Comparison of ENCODE assay signal across 12 mouse cellular contexts in the genomic region with DNA sequence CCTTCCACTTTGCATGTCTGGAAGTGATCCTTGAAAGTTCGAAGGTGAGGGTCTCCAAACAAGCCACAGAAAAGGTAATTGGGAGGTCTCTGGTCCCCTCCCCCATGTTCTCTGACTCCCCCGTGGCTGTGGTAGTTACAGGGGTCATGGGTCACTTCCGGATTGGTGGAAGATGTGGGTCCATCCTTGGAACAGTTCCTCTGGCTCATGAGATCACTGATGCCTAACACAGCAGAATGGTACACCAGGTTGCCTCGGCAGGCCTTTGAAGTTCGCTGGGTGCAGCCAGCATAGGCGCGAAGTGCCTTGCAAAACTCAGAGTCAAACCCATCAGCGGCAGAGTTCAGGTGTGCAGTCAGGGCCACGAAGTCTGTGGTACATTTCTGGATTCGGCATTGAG. TPM values are rescaled to one million over a fixed set of nuclear protein-coding genes. Genes with fewer than 3 reads are reported as not detected.
DNase-seq lines count a peak whose midpoint lies in the region; ATAC-seq and TF ChIP-seq lines count a peak whose summit lies in the region.
"Had no signal": no experiment of that assay in that cellular context is flagged by ENCODE, and none has a peak within 500 bp of the region (broad histone marks: within the 10 kb centered on the region; RNA-seq: fewer than 3 reads in every experiment).

No protein-coding gene starts in this region.

- H3K36me3 ChIP-seq in midbrain, embryonic 11.5 days (ENCODE audit: control insufficient read depth, insufficient read depth, low read length): peaks cover 6% of the 10 kb centered on the region; the same call in 1 of the 2 replicates
- no peaks in the 10 kb centered on the region for H3K36me3 ChIP-seq in midbrain, postnatal 0 days (ENCODE audit: insufficient read depth, low read length)
- H3K36me3 ChIP-seq in intestine, embryonic 16.5 days (ENCODE audit: control insufficient read depth, insufficient read depth, low read length): no peaks in the 10 kb centered on the region
- H3K36me3 ChIP-seq in stomach, embryonic 14.5 days (ENCODE audit: control insufficient read depth, insufficient read depth, low read length): peaks cover 29% of the 10 kb centered on the region

- no peak overlapping the region for H3K9ac ChIP-seq in midbrain, embryonic 11.5 days (ENCODE audit: low read length)
- H3K9ac ChIP-seq in midbrain, postnatal 0 days (replicated peaks; ENCODE audit: low read length, poor library complexity, severe bottlenecking): no peak overlapping the region
- H3K9ac ChIP-seq in intestine, embryonic 16.5 days (ENCODE audit: low read depth, low read length): no peak overlapping the region
- no peak overlapping the region for H3K9ac ChIP-seq in stomach, embryonic 14.5 days (replicated peaks; ENCODE audit: low read depth, low read length)
- H3K9ac ChIP-seq: embryonic facial prominence, embryonic 15.5 days; forebrain, embryonic 13.5 days had no signal

- no peak overlapping the region for H3K4me2 ChIP-seq in midbrain, embryonic 11.5 days
- no peak overlapping the region; the same call in 1 of the 2 replicates for H3K4me2 ChIP-seq in midbrain, postnatal 0 days (ENCODE audit: low read depth, low read length, poor library complexity, severe bottlenecking)
- H3K4me2 ChIP-seq in intestine, embryonic 16.5 days (ENCODE audit: low read depth, low read length): 0 out of 2 replicates have a peak overlapping the region, but pooled peaks have one; percentile 12
- peak overlapping the region; percentile 17 for H3K4me2 ChIP-seq in stomach, embryonic 14.5 days (replicated peaks; ENCODE audit: low read depth, low read length)
- H3K4me2 ChIP-seq: embryonic facial prominence, embryonic 15.5 days; forebrain, embryonic 13.5 days had no signal

- no peak for ATAC-seq in midbrain, embryonic 11.5 days (ENCODE audit: low FRiP score)
- no peak for ATAC-seq in midbrain, postnatal 0 days (ENCODE audit: low FRiP score)
- no peak for ATAC-seq in intestine, embryonic 16.5 days
- no peak for ATAC-seq in stomach, embryonic 14.5 days (ENCODE audit: insufficient number of reproducible peaks, insufficient read depth, low FRiP score, low read depth)
- ATAC-seq: forebrain, embryonic 13.5 days had no signal

- H3K27me3 ChIP-seq in midbrain, embryonic 11.5 days (ENCODE audit: control insufficient read depth, insufficient read depth, low read length): no peaks in the 10 kb centered on the region
- no peaks in the 10 kb centered on the region for H3K27me3 ChIP-seq in midbrain, postnatal 0 days (ENCODE audit: insufficient read depth, low read length)
- no peaks in the 10 kb centered on the region for H3K27me3 ChIP-seq in intestine, embryonic 16.5 days (replicated peaks; ENCODE audit: control insufficient read depth, insufficient read depth, low read length)
- no peaks in the 10 kb centered on the region for H3K27me3 ChIP-seq in stomach, embryonic 14.5 days (ENCODE audit: control insufficient read depth, insufficient read depth, low read length)
- H3K27me3 ChIP-seq: embryonic facial prominence, embryonic 15.5 days; forebrain, embryonic 13.5 days had no signal

- intact Hi-C loops in gastrocnemius, adult 2 months (cut with DNase I): no loop called here
- intact Hi-C loops in gastrocnemius, postnatal 14 days (cut with DNase I; ENCODE audit: low total_unique reads): no loop called here

- peak overlapping the region; percentile 59 for H3K4me3 ChIP-seq in gastrocnemius, adult 2 months
- H3K4me3 ChIP-seq in midbrain, embryonic 11.5 days (ENCODE audit: low read depth, low read length): no peak overlapping the region
- no peak overlapping the region for H3K4me3 ChIP-seq in midbrain, postnatal 0 days (ENCODE audit: low read depth, low read length)
- H3K4me3 ChIP-seq in intestine, embryonic 16.5 days (ENCODE audit: low read length): no peak overlapping the region
- H3K4me3 ChIP-seq in stomach, embryonic 14.5 days (ENCODE audit: low read depth, low read length): no peak overlapping the region
- H3K4me3 ChIP-seq: embryonic facial prominence, embryonic 15.5 days; forebrain, embryonic 13.5 days had no signal

- H3K4me1 ChIP-seq in midbrain, embryonic 11.5 days (ENCODE audit: control insufficient read depth, insufficient read depth, low read length): peaks cover 15% of the 10 kb centered on the region
- H3K4me1 ChIP-seq in midbrain, postnatal 0 days (ENCODE audit: insufficient read depth, low read length): peaks cover 2% of the 10 kb centered on the region; the same call in 1 of the 2 replicates
- peaks cover 25% of the 10 kb centered on the region for H3K4me1 ChIP-seq in intestine, embryonic 16.5 days (ENCODE audit: control insufficient read depth, insufficient read depth, low read length)
- H3K4me1 ChIP-seq in stomach, embryonic 14.5 days (ENCODE audit: control insufficient read depth, insufficient read depth, low read length): peaks cover 42% of the 10 kb centered on the region; the same call in 1 of the 2 replicates

- no peak for DNase-seq in gastrocnemius, adult 2 months
- DNase-seq in gastrocnemius, postnatal 14 days: no peak
- DNase-seq in midbrain, embryonic 11.5 days (ENCODE audit: low spot score, missing footprints): peak; percentile 77
- no peak for DNase-seq in midbrain, postnatal 0 days (ENCODE audit: low spot score)
- DNase-seq in thymus, postnatal 36 days: no peak
- no peak for DNase-seq in kidney, postnatal 4 days
- DNase-seq: cerebellum, adult 9-11 months; lung, adult 2 months had no signal

- H3K9me3 ChIP-seq in midbrain, embryonic 11.5 days (ENCODE audit: control insufficient read depth, low read length): no peaks in the 10 kb centered on the region
- no peaks in the 10 kb centered on the region for H3K9me3 ChIP-seq in midbrain, postnatal 0 days (ENCODE audit: low read length)
- H3K9me3 ChIP-seq in intestine, embryonic 16.5 days (ENCODE audit: control insufficient read depth, low read length): no peaks in the 10 kb centered on the region
- no peaks in the 10 kb centered on the region for H3K9me3 ChIP-seq in stomach, embryonic 14.5 days (ENCODE audit: control insufficient read depth, low read depth, low read length)
- H3K9me3 ChIP-seq: embryonic facial prominence, embryonic 15.5 days; forebrain, embryonic 13.5 days had no signal

- peak overlapping the region; percentile 80 for H3K27ac ChIP-seq in gastrocnemius, adult 2 months
- H3K27ac ChIP-seq in midbrain, embryonic 11.5 days (ENCODE audit: low read depth, low read length): no peak overlapping the region
- H3K27ac ChIP-seq in midbrain, postnatal 0 days (ENCODE audit: low read depth, low read length): no peak overlapping the region
- no peak overlapping the region for H3K27ac ChIP-seq in intestine, embryonic 16.5 days (ENCODE audit: low read length)
- H3K27ac ChIP-seq in stomach, embryonic 14.5 days (ENCODE audit: low read length): 0 out of 2 replicates have a peak overlapping the region, but pooled peaks have one; percentile 22
- H3K27ac ChIP-seq: embryonic facial prominence, embryonic 15.5 days; forebrain, embryonic 13.5 days had no signal

- TF ChIP-seq CTCF in gastrocnemius, adult 2 months (IDR thresholded peaks at IDR 0.05): no peak
- no peak for TF ChIP-seq CTCF in midbrain, postnatal 0 days (IDR thresholded peaks at IDR 0.05)

- WGBS in midbrain, embryonic 11.5 days: 85% methylated on average over 10 of the region's 10 CpGs
- 85% methylated on average over 10 of the region's 10 CpGs for WGBS in midbrain, postnatal 0 days
- 81% methylated on average over 10 of the region's 10 CpGs for WGBS in intestine, embryonic 16.5 days
- WGBS in stomach, embryonic 14.5 days: 79% methylated on average over 10 of the region's 10 CpGs

RNA-seq across cellular contexts. Expression of gene Rgmb, which starts 10.1 kb away (rescaled TPM):
- total RNA-seq in gastrocnemius, adult 2 months (2021): 10 to 100 TPM; 39.2 to 41.3 TPM
- total RNA-seq in gastrocnemius, postnatal 14 days (2021): 10 to 100 TPM; 41.5 to 45.0 TPM
- polyA plus RNA-seq in midbrain, embryonic 11.5 days (2014; fragmentation: Nextera tagmentation; extraction: Ambion mirVana): 72.6 and 73.0 TPM in 2 replicates
- 112 and 144 TPM in 2 replicates for total RNA-seq in midbrain, postnatal 0 days (2014; rRNA removed)
- polyA plus RNA-seq in midbrain, postnatal 0 days (2015; fragmentation: Nextera tagmentation; extraction: Ambion mirVana): 53.9 and 55.2 TPM in 2 replicates
- polyA plus RNA-seq in intestine, embryonic 16.5 days (2015; fragmentation: Nextera tagmentation; extraction: Ambion mirVana): 17.8 and 24.8 TPM in 2 replicates
- 64.0 and 74.5 TPM in 2 replicates for polyA plus RNA-seq in stomach, embryonic 14.5 days (2014; fragmentation: Nextera tagmentation; extraction: Ambion mirVana)

Comparison
In these comparisons a context has a peak if more than half of its experiments do, and no peak if none do; other contexts are left out.
1. H3K27ac ChIP-seq: peak in gastrocnemius, adult 2 months (single experiment) and stomach, embryonic 14.5 days (single experiment); none in midbrain, embryonic 11.5 days (single experiment), midbrain, postnatal 0 days (single experiment) and intestine, embryonic 16.5 days (single experiment).
2. H3K4me2 ChIP-seq: peak in intestine, embryonic 16.5 days (single experiment) and stomach, embryonic 14.5 days (single experiment); none in midbrain, embryonic 11.5 days (single experiment) and midbrain, postnatal 0 days (single experiment).